Mouse (Mus musculus) neural tube, embryonic 13.5 days (tissue): ENCODE measurements around the gene Kctd10. TPM values are rescaled to one million over a fixed set of nuclear protein-coding genes. Genes with fewer than 3 reads are reported as not detected.

Experiments used
- ATAC-seq: fragments of 200-750 bp; cut with Nextera tagmentation; 2 replicates; pipeline ENCODE4 v1.8.0; 2017; ENCODE audit warnings: low read depth, mild to moderate bottlenecking, moderate TSS enrichment, moderate library complexity
- H3K27ac ChIP-seq: fragments of 300-500 bp; sonication (generic); replicated peaks from 2 replicates; pipeline ENCODE4 v1.5.1; 2015; ENCODE audit warnings: moderate library complexity, mild to moderate bottlenecking, inconsistent platforms
- H3K27me3 ChIP-seq: fragments of 300-500 bp; sonication (generic); 2 replicates; pipeline ENCODE4 v1.6.1; 2015; ENCODE audit warnings: mild to moderate bottlenecking, inconsistent platforms
- H3K36me3 ChIP-seq: fragments of 300-500 bp; sonication (generic); 2 replicates; pipeline ENCODE4 v1.6.1; 2015; ENCODE audit warnings: mild to moderate bottlenecking, inconsistent platforms
- H3K4me1 ChIP-seq: fragments of 300-500 bp; sonication (generic); replicated peaks from 2 replicates; pipeline ENCODE4 v1.6.1; 2015; ENCODE audit warnings: inconsistent platforms
- H3K4me2 ChIP-seq: fragments of 300-500 bp; sonication (generic); 2 replicates; pipeline ENCODE4 v1.6.1; 2015; ENCODE audit warnings: inconsistent platforms, mild to moderate bottlenecking, moderate library complexity
- H3K4me3 ChIP-seq: fragments of 300-500 bp; sonication (generic); 2 replicates; pipeline ENCODE4 v1.5.1; 2015; ENCODE audit warnings: mild to moderate bottlenecking, inconsistent platforms
- H3K9ac ChIP-seq: fragments of 300-500 bp; sonication (generic); 2 replicates; pipeline ENCODE4 v1.6.1; 2015; ENCODE audit warnings: moderate library complexity, mild to moderate bottlenecking, inconsistent platforms
- H3K9me3 ChIP-seq: fragments of 300-500 bp; sonication (generic); 2 replicates; pipeline ENCODE4 v1.6.1; 2016; ENCODE audit warnings: inconsistent platforms
- WGBS: fragments of 180-500 bp; shearing (Covaris S2); methylation state at CpG from one replicate; pipeline ENCODE4 v1.1.7; 2015; 5-methylcytosine and 5-hydroxymethylcytosine counted together
- polyA plus RNA-seq: library from polyadenylated mRNA; unstranded; fragments of >200 nt; fragmentation: Nextera tagmentation; extraction: Ambion mirVana; gene quantifications from 2 replicates; pipeline ENCODE4 v1.2.1, GENCODE M21; 2015

Gene Kctd10
- polyA plus RNA-seq, 1 experiment from 2014 or later, result 73.0 TPM

DNA sequence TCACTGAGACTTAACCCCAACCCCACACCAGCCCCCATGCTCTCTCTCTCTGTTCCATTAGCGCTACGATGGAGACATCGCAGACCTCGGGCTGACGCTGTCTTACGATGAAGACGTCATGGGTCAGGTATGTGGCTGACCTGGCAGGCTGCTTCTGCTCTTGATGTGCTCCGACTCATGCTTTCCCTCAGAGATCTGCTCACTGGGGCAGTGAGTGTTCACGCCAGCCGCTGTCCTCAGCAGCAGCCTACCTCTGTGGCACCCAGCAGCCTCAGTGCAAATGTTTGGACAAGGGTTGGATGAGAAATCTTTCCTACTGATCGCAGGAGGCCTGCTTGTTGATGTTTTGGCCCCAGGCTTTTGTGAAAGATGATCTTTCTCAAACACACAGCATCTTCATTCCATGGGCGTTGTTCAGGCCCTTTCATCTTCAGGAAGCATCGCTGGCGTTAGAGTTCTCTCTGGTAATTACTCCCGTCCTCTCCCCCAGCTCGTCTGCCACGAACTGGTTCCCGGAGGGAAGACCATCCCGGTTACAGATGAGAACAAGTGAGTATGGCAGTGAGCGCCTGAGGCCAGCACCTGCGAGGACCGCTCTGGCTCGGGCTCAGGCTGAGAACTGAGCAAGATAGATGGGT, 32.2 kb upstream of the Kctd10 start:
- 80% methylated on average over 23 of the region's 23 CpGs for WGBS
- Histone ChIP-seq H3K4me3 (no peak overlapping the region), H3K36me3 (peaks cover 100% of the 10 kb centered on the region), H3K9ac (no peak overlapping the region), H3K4me2 (no peak overlapping the region), H3K4me1 (no peaks in the 10 kb centered on the region), H3K27me3 (no peaks in the 10 kb centered on the region), H3K27ac (no peak overlapping the region), H3K9me3 (no peaks in the 10 kb centered on the region)
- ATAC-seq, result no peak

DNA sequence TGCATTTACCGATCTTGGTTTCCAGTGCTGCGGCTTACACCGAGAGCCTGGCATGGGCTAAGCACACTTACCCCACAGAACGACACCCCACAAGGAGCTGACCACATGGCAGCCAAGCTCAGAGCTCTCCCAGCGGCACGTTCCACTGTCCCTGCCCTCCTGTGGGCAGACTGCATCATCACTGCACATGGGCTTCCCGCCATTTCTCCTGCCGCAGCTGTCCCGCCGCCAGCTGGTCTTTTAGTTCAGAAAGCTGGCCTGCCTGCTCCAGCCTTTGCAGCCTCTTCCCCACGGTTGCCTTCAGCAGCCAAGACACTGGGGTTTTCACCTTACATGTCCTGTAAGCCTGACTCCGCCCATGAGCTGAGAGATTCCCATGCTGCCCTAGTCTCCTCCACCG, 30.1 kb upstream of the Kctd10 start:
- H3K9me3 ChIP-seq, result no peaks in the 10 kb centered on the region

DNA sequence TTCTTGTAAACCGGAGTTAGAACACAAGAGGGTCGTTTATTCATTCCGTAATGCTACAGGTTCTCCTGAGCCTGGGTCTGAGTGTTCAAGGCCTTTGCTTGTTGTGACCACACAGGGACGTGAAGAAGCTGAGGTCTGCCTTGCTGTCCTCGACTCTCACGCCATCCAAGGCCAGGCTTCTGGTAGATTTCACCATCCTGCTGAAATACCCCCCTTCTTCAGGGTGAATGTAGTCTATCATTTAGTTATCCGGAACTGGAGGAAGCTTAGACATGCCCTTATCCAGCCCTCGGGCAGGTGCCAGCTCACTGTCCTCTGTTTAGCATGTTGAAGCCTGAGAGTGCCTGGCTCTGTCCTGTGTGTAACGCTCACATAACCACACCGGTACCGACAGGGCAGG, 28.5 kb upstream of the Kctd10 start:
- WGBS, result 93% methylated on average over 11 of the region's 11 CpGs
- ATAC-seq, result no peak
- H3K27ac ChIP-seq, result no peak overlapping the region
- no peaks in the 10 kb centered on the region for H3K9me3 ChIP-seq
- H3K4me3 ChIP-seq, result no peak overlapping the region
- H3K9ac ChIP-seq, result no peak overlapping the region
- H3K4me2 ChIP-seq, result no peak overlapping the region
- no peaks in the 10 kb centered on the region for H3K27me3 ChIP-seq
- H3K4me1 ChIP-seq, result no peaks in the 10 kb centered on the region
- H3K36me3 ChIP-seq, result peaks cover 100% of the 10 kb centered on the region

More for the DNA sequence above, 30.1 kb upstream of the Kctd10 start:
- 90% methylated on average over 13 of the region's 13 CpGs for WGBS
- Histone ChIP-seq H3K4me2 (no peak overlapping the region), H3K27me3 (no peaks in the 10 kb centered on the region), H3K27ac (no peak overlapping the region), H3K4me3 (no peak overlapping the region), H3K4me1 (no peaks in the 10 kb centered on the region), H3K36me3 (peaks cover 100% of the 10 kb centered on the region), H3K9ac (no peak overlapping the region)
- ATAC-seq, result no peak

DNA sequence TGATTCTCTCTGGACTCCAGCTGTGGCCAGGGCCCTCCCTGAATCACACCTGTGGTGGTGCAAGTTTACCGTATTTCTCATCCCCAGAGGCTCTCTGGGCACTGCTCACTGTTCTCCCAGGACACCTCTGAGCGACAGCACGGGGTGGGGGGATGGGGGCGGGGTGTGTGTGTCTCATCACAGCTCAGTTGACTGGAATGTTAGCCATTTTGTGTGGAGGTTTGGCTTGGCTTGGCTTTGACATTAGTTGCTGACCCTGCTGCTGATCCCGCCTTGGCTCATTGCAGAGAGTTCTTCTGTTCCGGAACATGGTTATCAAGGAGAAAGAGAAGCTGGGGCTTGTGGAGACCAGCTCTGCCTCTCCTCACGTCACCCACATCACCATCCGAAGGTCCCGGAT, 27.5 kb upstream of the Kctd10 start:
- no peak overlapping the region for H3K27ac ChIP-seq
- no peak overlapping the region for H3K9ac ChIP-seq
- no peak overlapping the region for H3K4me3 ChIP-seq
- ATAC-seq, result no peak
- peaks cover 100% of the 10 kb centered on the region for H3K36me3 ChIP-seq
- WGBS, result 87% methylated on average over 9 of the region's 9 CpGs
- H3K4me2 ChIP-seq, result no peak overlapping the region
- no peaks in the 10 kb centered on the region for H3K27me3 ChIP-seq
- no peaks in the 10 kb centered on the region for H3K9me3 ChIP-seq
- H3K4me1 ChIP-seq, result no peaks in the 10 kb centered on the region

DNA sequence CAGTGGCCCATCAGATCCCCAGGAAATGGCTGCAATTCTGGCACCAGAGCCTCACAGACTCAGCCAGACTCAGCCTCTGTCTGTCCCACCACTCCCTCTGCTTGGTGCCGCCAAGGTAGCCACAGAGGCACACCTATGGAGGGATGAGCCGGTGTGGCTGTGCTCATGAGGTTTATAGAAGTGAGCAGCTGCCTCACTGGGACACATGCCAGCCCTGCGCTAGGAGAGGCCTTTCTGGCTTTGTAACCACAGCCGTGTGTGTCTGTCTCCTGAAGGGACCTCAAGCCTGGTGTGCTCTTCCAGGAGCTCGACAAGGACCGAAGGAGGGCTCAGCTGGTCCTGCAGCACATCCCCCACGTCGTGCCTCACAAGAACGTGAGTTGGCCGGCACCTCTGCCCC, 27.0 kb upstream of the Kctd10 start:
- Histone ChIP-seq H3K9ac (no peak overlapping the region), H3K9me3 (no peaks in the 10 kb centered on the region), H3K27me3 (no peaks in the 10 kb centered on the region), H3K27ac (no peak overlapping the region), H3K4me3 (no peak overlapping the region), H3K4me2 (no peak overlapping the region), H3K36me3 (peaks cover 100% of the 10 kb centered on the region), H3K4me1 (no peaks in the 10 kb centered on the region)
- ATAC-seq, result no peak
- WGBS, result 83% methylated on average over 10 of the region's 10 CpGs

DNA sequence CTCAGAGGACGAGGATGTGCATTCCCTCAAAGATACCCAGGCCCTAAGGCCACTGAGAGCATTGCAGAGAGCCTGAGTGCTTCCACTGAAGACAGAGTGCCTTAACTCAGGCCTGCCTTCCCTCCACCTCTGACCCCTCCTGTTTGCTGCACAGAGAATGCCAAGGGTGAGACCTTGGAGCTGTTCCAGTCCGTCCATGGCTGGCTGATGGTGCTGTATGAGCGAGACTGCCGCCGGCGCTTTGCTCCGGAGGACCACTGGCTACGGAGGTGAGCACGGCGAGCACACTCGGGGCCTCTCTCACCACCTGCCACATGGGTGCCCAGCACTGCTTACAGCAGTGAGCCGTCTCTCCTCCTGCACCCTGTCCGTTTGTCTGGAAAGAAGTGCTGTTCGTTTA, 26.3 kb upstream of the Kctd10 start:
- Histone ChIP-seq H3K9me3 (no peaks in the 10 kb centered on the region), H3K4me3 (no peak overlapping the region), H3K4me2 (no peak overlapping the region), H3K4me1 (no peaks in the 10 kb centered on the region), H3K27me3 (no peaks in the 10 kb centered on the region), H3K27ac (no peak overlapping the region), H3K9ac (no peak overlapping the region), H3K36me3 (peaks cover 100% of the 10 kb centered on the region)
- ATAC-seq, result no peak
- 93% methylated on average over 14 of the region's 14 CpGs for WGBS

DNA sequence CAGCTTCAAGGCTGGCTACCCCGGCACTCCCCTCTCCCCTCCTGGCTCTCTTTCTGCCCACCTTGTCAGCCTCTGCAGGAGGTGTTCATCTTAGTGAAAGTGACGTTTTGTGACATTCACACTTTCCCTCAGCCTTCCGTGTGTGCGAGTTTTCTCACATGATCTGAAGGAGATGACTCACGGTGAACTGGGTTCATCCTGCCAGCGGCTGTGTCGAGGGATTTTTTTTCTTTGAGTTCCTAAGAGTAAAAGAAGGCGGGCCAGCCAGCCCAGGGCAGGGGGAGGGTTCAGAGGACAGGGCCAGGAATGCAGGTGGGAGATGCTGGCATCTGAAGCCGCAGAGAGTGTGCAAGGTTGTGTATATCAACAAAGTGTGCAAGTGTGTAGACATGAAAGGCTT, 12.9 kb upstream of the Kctd10 start:
- no peaks in the 10 kb centered on the region for H3K27me3 ChIP-seq
- WGBS, result 89% methylated on average over 9 of the region's 9 CpGs
- no peak overlapping the region for H3K27ac ChIP-seq
- H3K4me2 ChIP-seq, result no peak overlapping the region
- H3K4me1 ChIP-seq, result no peaks in the 10 kb centered on the region
- no peak for ATAC-seq
- H3K9ac ChIP-seq, result no peak overlapping the region
- no peak overlapping the region for H3K4me3 ChIP-seq
- H3K9me3 ChIP-seq, result no peaks in the 10 kb centered on the region
- peaks cover 98% of the 10 kb centered on the region for H3K36me3 ChIP-seq

DNA sequence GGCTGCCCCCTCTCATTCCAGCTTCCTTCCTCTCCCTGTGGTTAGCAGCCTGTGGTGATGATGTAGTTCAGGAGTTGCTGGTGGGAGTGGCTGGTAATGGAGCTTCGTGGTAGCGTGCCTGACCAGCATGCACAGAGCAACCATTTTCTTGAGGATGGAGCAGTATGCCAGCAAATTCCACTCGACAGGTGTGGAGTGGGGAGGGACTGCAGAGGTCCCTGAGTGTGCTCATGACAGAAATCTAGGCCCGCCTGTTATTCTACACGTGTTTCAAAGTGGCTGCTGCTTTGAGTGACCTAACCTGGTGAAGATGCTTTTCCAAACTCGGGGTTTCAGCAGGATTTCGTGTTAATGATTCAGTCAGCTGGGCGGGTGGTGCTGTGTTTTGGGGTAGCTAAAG, 4.1 kb upstream of the Kctd10 start:
- Histone ChIP-seq H3K9ac (no peak overlapping the region), H3K9me3 (no peaks in the 10 kb centered on the region), H3K27me3 (no peaks in the 10 kb centered on the region), H3K4me1 (peaks cover 25% of the 10 kb centered on the region), H3K4me3 (no peak overlapping the region), H3K36me3 (peaks cover 52% of the 10 kb centered on the region), H3K27ac (no peak overlapping the region), H3K4me2 (no peak overlapping the region)
- ATAC-seq, result no peak
- 94% methylated on average over 8 of the region's 8 CpGs for WGBS

DNA sequence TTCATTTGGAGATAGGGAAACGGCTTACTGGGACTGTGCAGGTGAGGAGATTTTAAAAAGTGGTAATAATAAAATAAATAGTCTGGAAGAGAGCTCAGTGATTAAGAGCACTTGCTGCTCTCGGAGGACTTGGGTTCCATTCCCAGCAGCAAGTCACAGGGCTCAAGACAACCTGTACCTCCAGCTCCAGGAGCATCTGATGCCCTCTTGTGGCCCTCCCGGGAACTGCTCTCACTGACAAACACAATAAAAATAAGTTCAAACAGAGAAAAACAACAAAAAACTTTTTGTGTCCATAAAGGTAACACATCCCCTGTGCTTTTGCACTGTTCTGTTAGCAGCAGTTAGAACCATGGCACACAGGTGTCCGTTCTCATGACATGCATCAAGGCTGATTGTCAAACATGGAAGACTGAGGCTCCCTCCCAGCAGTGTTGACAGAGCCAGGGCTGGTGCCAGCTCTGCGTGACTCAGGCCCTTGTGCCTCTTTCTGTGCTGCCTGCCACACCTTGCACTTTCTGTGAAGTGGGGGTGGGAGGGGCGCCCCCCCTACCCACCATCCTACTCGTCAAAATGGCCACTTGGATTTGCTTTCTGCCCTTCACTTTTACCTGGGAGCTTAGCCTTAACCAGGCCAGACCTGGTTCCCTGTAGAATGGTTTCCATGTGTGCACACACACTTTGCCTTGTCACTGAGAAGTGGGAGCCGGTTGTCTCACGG, 3.0 kb upstream of the Kctd10 start:
- ATAC-seq, result no peak
- whole genome bisulfite sequencing, result 74% methylated on average over 9 of the region's 9 CpGs

DNA sequence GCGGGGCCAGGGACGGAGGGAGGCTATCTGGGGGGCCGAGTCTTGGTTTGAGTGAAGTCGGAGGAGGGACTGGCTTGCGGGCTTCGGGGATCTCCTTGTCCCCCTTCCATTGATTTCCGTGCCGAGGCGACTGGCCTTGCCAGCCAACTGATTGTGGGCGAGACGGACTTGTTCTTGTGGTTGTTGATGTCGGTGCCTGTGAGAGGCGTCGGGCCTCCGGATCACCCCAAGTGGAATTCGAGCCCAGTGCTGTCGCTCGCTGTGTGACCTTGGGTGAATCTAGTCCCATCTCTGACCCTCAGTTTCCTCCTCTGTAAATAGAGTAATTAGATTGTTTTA, 674 bp upstream of the Kctd10 start:
- Histone ChIP-seq H3K4me1 (peaks cover 59% of the 10 kb centered on the region), H3K9ac (peak overlapping the region; percentile 91), H3K27me3 (no peaks in the 10 kb centered on the region), H3K9me3 (no peaks in the 10 kb centered on the region), H3K27ac (peak overlapping the region; percentile 89), H3K36me3 (peaks cover 19% of the 10 kb centered on the region), H3K4me3 (peak overlapping the region; percentile 71), H3K4me2 (peak overlapping the region; percentile 91)
- WGBS, result under 1% methylated on average over 18 of the region's 18 CpGs
- peak; percentile 48 for ATAC-seq

More for the DNA sequence above, 3.0 kb upstream of the Kctd10 start:
- H3K4me1 ChIP-seq, result peaks cover 36% of the 10 kb centered on the region
- H3K36me3 ChIP-seq, result peaks cover 40% of the 10 kb centered on the region
- no peak overlapping the region for H3K9ac ChIP-seq
- H3K27me3 ChIP-seq, result no peaks in the 10 kb centered on the region
- no peak overlapping the region for H3K4me3 ChIP-seq
- H3K4me2 ChIP-seq, result no peak overlapping the region
- H3K27ac ChIP-seq, result no peak overlapping the region
- no peaks in the 10 kb centered on the region for H3K9me3 ChIP-seq

DNA sequence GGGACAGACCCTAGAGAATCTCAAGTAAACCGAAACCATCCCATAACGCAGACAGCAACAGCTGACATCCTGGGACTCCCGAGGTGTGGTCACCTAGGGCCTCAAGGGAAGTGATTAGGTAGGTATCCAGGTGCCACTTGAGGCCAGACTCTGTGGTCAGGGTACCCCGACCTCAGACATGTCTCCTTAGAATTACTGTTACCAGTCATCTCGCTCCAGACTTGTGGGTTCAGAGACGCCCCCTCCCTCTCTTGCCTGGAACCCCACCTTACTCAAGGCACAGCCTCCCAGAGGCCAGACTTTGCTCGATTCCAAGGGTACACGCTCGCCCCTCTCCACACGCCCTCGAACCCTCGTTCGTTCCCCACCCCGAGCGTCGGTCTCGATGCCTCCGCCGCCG, 545 bp downstream of the Kctd10 start:
- H3K4me3 ChIP-seq, result peak overlapping the region; percentile 71
- peaks cover 66% of the 10 kb centered on the region for H3K4me1 ChIP-seq
- ATAC-seq, result peak; percentile 32; the same call in 1 of the 2 replicates
- 1% methylated on average over 20 of the region's 20 CpGs for WGBS
- no peaks in the 10 kb centered on the region for H3K27me3 ChIP-seq
- H3K9ac ChIP-seq, result peak overlapping the region; percentile 91
- H3K4me2 ChIP-seq, result peak overlapping the region; percentile 91
- H3K9me3 ChIP-seq, result no peaks in the 10 kb centered on the region
- H3K36me3 ChIP-seq, result peaks cover 18% of the 10 kb centered on the region
- H3K27ac ChIP-seq, result peak overlapping the region; percentile 89

DNA sequence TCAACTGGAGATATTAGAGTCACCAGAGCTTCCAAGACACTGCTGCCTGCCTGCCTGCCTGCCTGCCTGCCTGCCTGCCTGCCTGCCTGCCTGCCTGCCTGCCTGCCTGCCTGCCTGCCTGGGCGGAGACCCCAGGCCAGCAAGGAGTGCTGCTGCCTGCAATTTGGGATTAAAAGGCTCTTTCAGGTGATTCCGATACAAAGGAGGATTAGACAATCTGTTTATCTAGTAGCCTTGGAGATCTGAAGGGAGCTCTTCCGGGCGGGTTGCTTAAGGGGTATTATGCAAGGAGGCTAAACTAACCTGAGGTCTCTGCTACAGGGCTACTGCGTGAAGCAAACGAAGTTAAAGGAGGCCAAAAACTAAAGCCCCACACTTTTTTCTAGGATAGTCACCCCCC, 1.4 kb downstream of the Kctd10 start:
- peak overlapping the region; percentile 91 for H3K4me2 ChIP-seq
- H3K36me3 ChIP-seq, result peaks cover 21% of the 10 kb centered on the region
- H3K27ac ChIP-seq, result no peak overlapping the region
- peaks cover 74% of the 10 kb centered on the region for H3K4me1 ChIP-seq
- H3K9me3 ChIP-seq, result no peaks in the 10 kb centered on the region
- peak overlapping the region; percentile 91 for H3K9ac ChIP-seq
- no peak for ATAC-seq
- H3K27me3 ChIP-seq, result no peaks in the 10 kb centered on the region
- peak overlapping the region; percentile 71 for H3K4me3 ChIP-seq
- 60% methylated on average over 6 of the region's 6 CpGs for WGBS
